Mouse (Mus musculus): ENCODE measurements around the gene Adam33. TPM values are rescaled to one million over a fixed set of nuclear protein-coding genes. Genes with fewer than 3 reads are reported as not detected.

Gene Adam33
- polyA plus RNA-seq, 1 experiment from 2014 or later = 0.72 TPM

DNA sequence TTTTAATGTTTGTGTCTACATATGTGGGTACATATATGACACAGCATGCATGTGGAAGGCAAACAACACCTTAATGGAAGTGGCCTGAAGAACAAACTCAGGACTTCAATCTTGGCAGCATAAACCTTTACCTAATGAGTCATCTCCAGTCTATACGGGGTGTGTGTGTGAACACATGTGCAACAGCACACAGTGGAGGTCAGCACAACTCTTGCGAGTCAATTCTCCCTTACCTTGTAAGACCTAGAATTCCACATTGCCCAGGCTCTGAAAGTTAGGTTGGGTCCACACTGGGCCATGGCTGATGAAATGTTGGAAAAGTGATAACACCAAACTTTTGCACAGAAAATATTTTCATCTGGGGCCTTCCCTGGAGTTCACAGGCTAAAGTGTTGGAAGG lies 33.1 kb downstream of the Adam33 start:
- H3K36me3 ChIP-seq (ENCODE audit: control insufficient read depth, insufficient read depth, low read length) = no peaks in the 10 kb centered on the region
- ATAC-seq (ENCODE audit: insufficient number of reproducible peaks, low FRiP score, low TSS enrichment, low read depth) (no peak), DNase-seq (ENCODE audit: low spot score) (no peak)
- no peak overlapping the region for H3K4me2 ChIP-seq (ENCODE audit: low read depth, severe bottlenecking)
- H3K9me3 ChIP-seq (ENCODE audit: control insufficient read depth, low read length) = no peaks in the 10 kb centered on the region
- WGBS = 94% methylated on average over 2 of the region's 2 CpGs
- H3K27ac ChIP-seq (replicated peaks; ENCODE audit: low read depth, low read length) = no peak overlapping the region
- H3K4me3 ChIP-seq (ENCODE audit: low read depth, low read length) = no peak overlapping the region
- no peak overlapping the region for H3K9ac ChIP-seq (ENCODE audit: low read length)
- H3K27me3 ChIP-seq (ENCODE audit: control insufficient read depth, insufficient read depth, low read length) = no peaks in the 10 kb centered on the region
- H3K4me1 ChIP-seq (ENCODE audit: control insufficient read depth, insufficient read depth, low read length) = no peaks in the 10 kb centered on the region

DNA sequence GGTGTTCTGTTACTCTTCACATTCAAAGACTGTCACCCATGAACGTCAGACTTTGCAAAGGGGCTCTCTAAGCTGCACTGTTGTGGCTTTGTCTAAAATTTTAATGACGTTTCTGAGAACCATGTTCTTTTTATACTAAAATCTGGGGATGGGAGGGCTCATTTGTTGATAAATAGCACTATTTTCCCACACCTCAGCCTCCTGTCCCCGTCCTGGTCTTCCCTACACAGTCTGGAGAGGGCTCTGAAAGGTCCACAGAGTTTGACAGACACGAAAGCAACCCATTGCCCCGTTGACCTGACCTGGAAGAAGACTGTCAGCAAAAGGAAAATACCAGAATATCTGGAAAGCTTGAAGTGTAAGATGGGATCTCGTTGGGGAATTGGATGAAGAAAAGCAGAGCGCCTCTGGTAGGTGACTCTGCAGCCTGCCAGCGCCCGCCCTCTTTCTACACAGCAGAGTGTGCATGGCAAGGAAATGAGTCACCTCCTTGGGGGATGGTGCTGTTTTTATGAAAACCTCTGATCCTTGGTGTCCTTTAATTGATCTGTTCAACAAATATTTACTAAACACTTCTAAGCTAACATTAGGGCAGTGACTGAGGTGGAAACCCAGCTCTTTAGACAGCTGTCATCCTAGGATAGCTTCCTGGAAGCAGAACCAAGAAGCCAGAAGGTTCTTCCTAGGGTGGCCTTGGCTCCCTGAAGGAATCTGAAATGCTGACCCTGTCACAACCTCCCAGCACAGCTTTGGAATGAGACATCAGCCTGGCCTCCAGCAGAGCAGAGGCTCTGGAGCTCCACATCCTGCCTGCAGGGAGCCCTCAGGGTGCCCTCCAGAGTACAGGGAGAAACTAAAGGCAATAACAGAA lies 34.3 kb downstream of the Adam33 start:
- Histone ChIP-seq H3K9ac (ENCODE audit: low read length) (no peak overlapping the region), H3K4me1 (ENCODE audit: control insufficient read depth, insufficient read depth, low read length) (no peaks in the 10 kb centered on the region), H3K9me3 (ENCODE audit: control insufficient read depth, low read length) (no peaks in the 10 kb centered on the region), H3K4me3 (ENCODE audit: low read depth, low read length) (no peak overlapping the region), H3K36me3 (ENCODE audit: control insufficient read depth, insufficient read depth, low read length) (no peaks in the 10 kb centered on the region), H3K4me2 (ENCODE audit: low read depth, severe bottlenecking) (no peak overlapping the region), H3K27ac (replicated peaks; ENCODE audit: low read depth, low read length) (no peak overlapping the region), H3K27me3 (ENCODE audit: control insufficient read depth, insufficient read depth, low read length) (no peaks in the 10 kb centered on the region)
- ATAC-seq (ENCODE audit: insufficient number of reproducible peaks, low FRiP score, low TSS enrichment, low read depth) = no peak
- WGBS = 75% methylated on average over 9 of the region's 9 CpGs
- no peak for DNase-seq (ENCODE audit: low spot score)

DNA sequence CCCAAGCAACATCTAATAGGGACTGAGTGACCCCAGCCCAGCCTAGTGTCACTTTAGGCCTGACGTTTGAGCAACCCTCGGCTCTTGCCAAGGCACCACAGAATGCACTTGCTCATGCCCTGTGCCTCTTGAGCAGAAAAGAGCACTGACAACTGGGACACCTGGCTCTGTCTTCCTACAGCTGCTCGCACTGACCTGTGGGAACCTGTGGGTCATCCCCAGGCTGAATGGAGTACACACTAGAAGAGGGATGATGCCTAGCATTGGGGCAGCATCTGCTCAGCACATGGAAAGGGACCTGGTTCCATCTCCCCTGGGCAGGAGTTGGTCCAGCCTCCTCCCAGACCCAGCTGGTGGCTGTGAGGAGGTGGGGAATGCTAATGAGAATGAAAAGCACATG lies 36.7 kb downstream of the Adam33 start:
- no peak for ATAC-seq (ENCODE audit: insufficient number of reproducible peaks, low FRiP score, low TSS enrichment, low read depth)
- Histone ChIP-seq H3K27ac (replicated peaks; ENCODE audit: low read depth, low read length) (no peak overlapping the region), H3K36me3 (ENCODE audit: control insufficient read depth, insufficient read depth, low read length) (no peaks in the 10 kb centered on the region), H3K4me2 (ENCODE audit: low read depth, severe bottlenecking) (no peak overlapping the region), H3K9me3 (ENCODE audit: control insufficient read depth, low read length) (no peaks in the 10 kb centered on the region), H3K4me3 (ENCODE audit: low read depth, low read length) (no peak overlapping the region), H3K9ac (ENCODE audit: low read length) (no peak overlapping the region), H3K27me3 (ENCODE audit: control insufficient read depth, insufficient read depth, low read length) (no peaks in the 10 kb centered on the region), H3K4me1 (ENCODE audit: control insufficient read depth, insufficient read depth, low read length) (no peaks in the 10 kb centered on the region)
- no peak for DNase-seq (ENCODE audit: low spot score)
- 90% methylated on average over 3 of the region's 3 CpGs for WGBS

DNA sequence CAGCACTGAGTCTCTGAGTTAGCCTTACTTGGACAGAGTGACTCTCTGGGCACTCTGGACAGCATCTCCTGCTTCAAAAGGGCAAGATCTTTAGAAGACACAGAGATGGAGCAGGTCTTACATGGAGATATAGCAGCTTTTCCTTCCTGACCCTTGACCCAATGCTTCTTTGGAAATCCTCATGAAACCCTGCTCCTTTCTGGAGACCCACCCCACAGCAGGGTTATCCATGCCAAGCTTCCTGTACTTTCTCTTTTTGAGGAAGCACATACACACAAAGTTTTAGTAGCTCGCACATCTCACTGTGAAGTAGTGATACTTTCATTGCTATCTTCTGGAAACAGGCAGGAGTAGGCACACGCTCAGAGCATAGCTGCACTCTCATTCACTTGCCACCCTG lies 38.4 kb downstream of the Adam33 start:
- no peaks in the 10 kb centered on the region for H3K27me3 ChIP-seq (ENCODE audit: control insufficient read depth, insufficient read depth, low read length)
- H3K4me1 ChIP-seq (ENCODE audit: control insufficient read depth, insufficient read depth, low read length) = no peaks in the 10 kb centered on the region
- no peak overlapping the region for H3K9ac ChIP-seq (ENCODE audit: low read length)
- no peak overlapping the region for H3K4me2 ChIP-seq (ENCODE audit: low read depth, severe bottlenecking)
- no peaks in the 10 kb centered on the region for H3K9me3 ChIP-seq (ENCODE audit: control insufficient read depth, low read length)
- no peak for DNase-seq (ENCODE audit: low spot score)
- H3K4me3 ChIP-seq (ENCODE audit: low read depth, low read length) = no peak overlapping the region
- ATAC-seq (ENCODE audit: insufficient number of reproducible peaks, low FRiP score, low TSS enrichment, low read depth) = no peak
- no peaks in the 10 kb centered on the region for H3K36me3 ChIP-seq (ENCODE audit: control insufficient read depth, insufficient read depth, low read length)
- H3K27ac ChIP-seq (replicated peaks; ENCODE audit: low read depth, low read length) = no peak overlapping the region
- 90% methylated on average over 2 of the region's 2 CpGs for WGBS

DNA sequence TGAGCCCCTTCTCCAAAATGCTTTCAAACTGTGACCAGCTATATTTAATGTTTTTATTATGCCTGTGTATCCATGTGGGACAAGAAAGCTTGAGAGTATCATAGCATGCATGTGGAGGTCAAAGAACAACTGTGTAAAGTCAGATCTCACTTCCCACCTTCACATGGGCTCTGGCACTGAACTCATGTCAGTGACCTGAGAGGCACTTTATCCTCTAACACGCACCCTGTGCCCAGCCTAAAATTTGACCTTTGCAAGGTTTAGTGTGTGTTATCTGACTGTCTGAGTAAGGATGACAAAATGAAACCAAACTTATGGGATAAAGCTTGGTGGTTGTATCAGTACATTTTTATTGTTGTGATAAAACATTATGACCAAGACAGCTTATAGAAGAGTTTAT lies 53.0 kb downstream of the Adam33 start:
- Histone ChIP-seq H3K4me1 (ENCODE audit: control insufficient read depth, insufficient read depth, low read length) (no peaks in the 10 kb centered on the region), H3K4me2 (ENCODE audit: low read depth, severe bottlenecking) (no peak overlapping the region), H3K36me3 (ENCODE audit: control insufficient read depth, insufficient read depth, low read length) (no peaks in the 10 kb centered on the region), H3K27ac (replicated peaks; ENCODE audit: low read depth, low read length) (no peak overlapping the region), H3K27me3 (ENCODE audit: control insufficient read depth, insufficient read depth, low read length) (no peaks in the 10 kb centered on the region), H3K4me3 (ENCODE audit: low read depth, low read length) (no peak overlapping the region), H3K9me3 (ENCODE audit: control insufficient read depth, low read length) (no peaks in the 10 kb centered on the region), H3K9ac (ENCODE audit: low read length) (no peak overlapping the region)
- WGBS = 83% methylated on average over 1 of the region's 1 CpGs
- no peak for DNase-seq (ENCODE audit: low spot score)
- ATAC-seq (ENCODE audit: insufficient number of reproducible peaks, low FRiP score, low TSS enrichment, low read depth) = no peak

DNA sequence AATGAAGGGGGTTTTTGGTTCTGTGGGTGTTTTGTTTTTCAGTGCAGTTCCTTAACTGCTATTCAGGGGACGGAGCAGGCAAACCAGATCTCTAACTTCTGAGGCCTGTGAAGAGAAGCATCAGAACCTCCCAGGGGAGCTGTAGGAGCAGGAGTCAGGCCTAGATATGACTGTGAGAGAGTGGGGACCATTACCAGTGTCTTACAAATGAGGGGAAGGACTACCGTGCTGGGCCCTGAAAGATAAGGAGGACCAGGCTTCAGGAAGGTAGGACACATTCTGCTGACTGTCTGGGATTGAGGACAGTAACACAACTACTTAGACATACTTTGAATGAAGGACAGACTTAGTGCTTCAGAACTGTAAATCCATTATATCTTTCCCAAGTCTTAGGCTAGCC lies 54.5 kb downstream of the Adam33 start:
- 84% methylated on average over 2 of the region's 2 CpGs for WGBS
- Histone ChIP-seq H3K9me3 (ENCODE audit: control insufficient read depth, low read length) (no peaks in the 10 kb centered on the region), H3K4me3 (ENCODE audit: low read depth, low read length) (no peak overlapping the region), H3K36me3 (ENCODE audit: control insufficient read depth, insufficient read depth, low read length) (0 out of 2 replicates have a peak, but pooled peaks cover 3% of the 10 kb centered on the region), H3K4me2 (ENCODE audit: low read depth, severe bottlenecking) (no peak overlapping the region), H3K27me3 (ENCODE audit: control insufficient read depth, insufficient read depth, low read length) (no peaks in the 10 kb centered on the region), H3K27ac (replicated peaks; ENCODE audit: low read depth, low read length) (no peak overlapping the region), H3K4me1 (ENCODE audit: control insufficient read depth, insufficient read depth, low read length) (no peaks in the 10 kb centered on the region), H3K9ac (ENCODE audit: low read length) (no peak overlapping the region)
- no peak for ATAC-seq (ENCODE audit: insufficient number of reproducible peaks, low FRiP score, low TSS enrichment, low read depth)
- no peak for DNase-seq (ENCODE audit: low spot score)

Small RNAs within 50 kb of the gene (microRNA-seq; reads per million reads assigned to microRNA genes)
- gene Mir6973b = not detected

Other genes starting within 250 kb of the Adam33 start
- gene 4930402H24Rik, start 157.4 kb downstream of the Adam33 start, polyA plus RNA-seq (2014; fragmentation: Nextera tagmentation; extraction: Ambion mirVana) = 26.6 and 29.7 TPM in 2 replicates
- 8.2 and 8.3 TPM in 2 replicates for gene Atrn, start 157.3 kb downstream of the Adam33 start, polyA plus RNA-seq (2014; fragmentation: Nextera tagmentation; extraction: Ambion mirVana)
- 10.3 and 10.9 TPM in 2 replicates for gene Gfra4, start 20.7 kb downstream of the Adam33 start, polyA plus RNA-seq (2014; fragmentation: Nextera tagmentation; extraction: Ambion mirVana)
- 0.03 and 0.07 TPM in 2 replicates for gene Siglec1, start 23.0 kb upstream of the Adam33 start, polyA plus RNA-seq (2014; fragmentation: Nextera tagmentation; extraction: Ambion mirVana)
- 9.6 and 12.7 TPM in 2 replicates for gene Hspa12b, start 63.5 kb upstream of the Adam33 start, polyA plus RNA-seq (2014; fragmentation: Nextera tagmentation; extraction: Ambion mirVana)
- not detected in 2 replicates for gene Gm11037, start 69.7 kb upstream of the Adam33 start, polyA plus RNA-seq (2014; fragmentation: Nextera tagmentation; extraction: Ambion mirVana)
- 78.0 and 78.9 TPM in 2 replicates for gene 1700037H04Rik, start 96.3 kb upstream of the Adam33 start, polyA plus RNA-seq (2014; fragmentation: Nextera tagmentation; extraction: Ambion mirVana)
- gene Cenpb, start 116.3 kb upstream of the Adam33 start, polyA plus RNA-seq (2014; fragmentation: Nextera tagmentation; extraction: Ambion mirVana) = 6.8 and 8.5 TPM in 2 replicates
- 48.7 and 49.6 TPM in 2 replicates for gene Cdc25b, start 123.1 kb upstream of the Adam33 start, polyA plus RNA-seq (2014; fragmentation: Nextera tagmentation; extraction: Ambion mirVana)
- gene Spef1, start 123.5 kb upstream of the Adam33 start, polyA plus RNA-seq (2014; fragmentation: Nextera tagmentation; extraction: Ambion mirVana) = 3.7 and 5.2 TPM in 2 replicates
- 25.3 and 27.3 TPM in 2 replicates for gene Ap5s1, start 143.3 kb upstream of the Adam33 start, polyA plus RNA-seq (2014; fragmentation: Nextera tagmentation; extraction: Ambion mirVana)
- gene Mavs, start 170.2 kb upstream of the Adam33 start, polyA plus RNA-seq (2014; fragmentation: Nextera tagmentation; extraction: Ambion mirVana) = 17.1 and 17.9 TPM in 2 replicates
- gene Pank2, start 198.7 kb upstream of the Adam33 start, polyA plus RNA-seq (2014; fragmentation: Nextera tagmentation; extraction: Ambion mirVana) = 57.0 and 62.0 TPM in 2 replicates